Mouse (Mus musculus): ENCODE measurements around the gene Mdm2.

The Mdm2 gene

DNA sequence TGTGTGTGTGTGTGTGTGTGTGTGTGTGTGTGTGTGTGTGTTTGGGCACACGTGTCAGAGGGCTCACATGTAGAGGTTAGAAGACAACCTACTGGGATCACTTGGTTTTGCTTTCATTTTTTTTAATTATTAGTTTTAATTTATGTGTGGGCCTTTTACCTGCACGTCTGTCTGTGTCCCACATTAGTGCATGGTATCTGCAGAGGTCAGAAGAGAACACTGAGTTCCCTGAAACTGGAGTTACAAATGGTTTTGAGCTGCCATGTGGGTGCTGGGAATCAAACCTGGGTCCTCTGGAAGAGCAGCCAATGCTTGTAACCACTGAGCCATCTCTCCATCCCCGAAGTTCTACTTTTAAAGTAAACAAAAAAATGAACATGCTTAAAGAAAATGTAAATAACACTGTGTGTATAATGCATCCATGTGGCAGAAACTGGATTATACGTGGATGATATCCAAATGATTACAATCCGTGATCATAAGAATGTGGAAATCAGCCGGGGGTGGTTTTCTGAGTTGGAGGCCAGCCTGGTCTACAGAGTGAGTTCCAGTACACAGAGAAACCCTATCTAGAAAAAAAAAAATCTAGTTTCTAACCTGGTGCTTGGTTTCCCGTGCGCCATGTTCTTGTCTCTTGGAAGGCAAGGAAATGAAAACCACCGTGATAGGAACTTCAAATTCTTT, 43.5 kb downstream of the Mdm2 start:
- DNase-seq: no peak

DNA sequence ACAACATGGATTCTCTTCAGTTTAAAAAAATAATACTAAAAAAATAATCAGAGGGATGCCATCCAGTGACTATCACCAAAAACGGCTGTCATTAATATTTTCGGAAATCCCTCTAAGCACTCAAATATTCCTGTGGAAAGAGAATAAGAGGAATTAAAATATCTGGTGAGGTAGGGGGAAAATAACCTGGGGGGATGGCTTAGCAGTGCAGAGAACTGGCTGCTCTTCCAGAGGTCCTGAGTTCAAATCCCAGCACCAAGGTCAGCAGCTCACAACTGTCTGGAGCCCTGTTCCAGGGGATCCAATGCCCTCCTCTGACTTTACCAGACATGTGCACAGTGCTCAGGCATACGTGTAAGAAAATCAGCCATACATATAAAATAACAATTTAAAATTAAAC, 44.2 kb downstream of the Mdm2 start:
- DNase-seq: no peak

DNA sequence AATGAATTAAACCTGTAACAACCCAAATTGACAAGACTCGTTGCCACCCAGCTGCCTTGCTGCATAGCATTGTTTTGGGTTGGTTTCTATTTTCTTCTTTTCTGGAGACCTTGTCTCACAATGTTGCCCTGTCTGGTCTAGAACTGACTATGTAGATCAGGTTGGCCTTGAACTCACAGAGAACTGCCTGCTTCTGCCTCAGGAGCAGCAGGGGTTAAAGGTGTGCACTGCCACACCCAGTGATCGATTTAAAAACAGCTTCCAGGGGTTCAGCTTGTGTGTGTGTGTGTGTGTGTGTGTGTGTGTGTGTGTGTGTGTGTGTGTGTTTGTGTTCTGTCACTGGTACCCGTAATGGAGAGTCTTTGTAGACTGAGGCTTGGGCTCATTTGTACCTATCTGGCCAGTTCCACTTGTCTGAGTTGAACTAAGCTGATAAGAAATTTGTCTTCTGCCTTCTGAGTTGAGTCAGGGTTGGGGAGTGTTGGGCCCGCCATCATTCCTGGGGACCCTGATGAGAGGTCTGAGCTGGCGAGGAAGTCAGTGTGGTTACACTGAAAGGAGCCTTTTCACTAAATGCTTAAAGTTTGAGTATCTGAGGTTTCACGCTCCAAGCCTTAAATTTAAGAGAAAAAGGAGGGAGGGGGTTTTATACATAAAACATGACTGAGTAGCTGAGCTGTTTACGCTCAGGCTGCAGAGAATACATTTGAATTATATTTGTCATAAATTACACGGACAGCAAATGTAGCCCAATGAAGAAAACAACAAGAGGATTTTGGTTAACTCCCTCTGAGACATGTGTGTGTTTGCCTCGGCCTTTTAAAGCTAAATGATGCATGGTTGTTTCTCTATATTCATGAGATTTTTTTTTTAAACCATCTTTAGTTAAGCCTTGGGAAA, 44.9 kb downstream of the Mdm2 start:
- DNase-seq: no peak

DNA sequence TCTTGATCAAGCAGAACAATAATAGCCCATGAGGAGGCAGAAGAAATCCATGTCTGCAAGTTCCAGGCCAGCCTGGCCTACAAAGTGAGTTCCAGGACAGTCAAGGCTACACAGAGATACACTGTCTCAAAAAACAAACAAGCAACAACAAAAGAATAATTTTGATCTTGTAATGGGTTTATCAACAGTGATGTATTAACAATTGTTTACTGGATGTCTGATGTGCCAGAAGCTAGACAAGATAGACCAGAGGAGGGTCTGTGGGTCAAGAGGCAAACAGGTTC, 45.7 kb downstream of the Mdm2 start:
- DNase-seq: no peak

DNA sequence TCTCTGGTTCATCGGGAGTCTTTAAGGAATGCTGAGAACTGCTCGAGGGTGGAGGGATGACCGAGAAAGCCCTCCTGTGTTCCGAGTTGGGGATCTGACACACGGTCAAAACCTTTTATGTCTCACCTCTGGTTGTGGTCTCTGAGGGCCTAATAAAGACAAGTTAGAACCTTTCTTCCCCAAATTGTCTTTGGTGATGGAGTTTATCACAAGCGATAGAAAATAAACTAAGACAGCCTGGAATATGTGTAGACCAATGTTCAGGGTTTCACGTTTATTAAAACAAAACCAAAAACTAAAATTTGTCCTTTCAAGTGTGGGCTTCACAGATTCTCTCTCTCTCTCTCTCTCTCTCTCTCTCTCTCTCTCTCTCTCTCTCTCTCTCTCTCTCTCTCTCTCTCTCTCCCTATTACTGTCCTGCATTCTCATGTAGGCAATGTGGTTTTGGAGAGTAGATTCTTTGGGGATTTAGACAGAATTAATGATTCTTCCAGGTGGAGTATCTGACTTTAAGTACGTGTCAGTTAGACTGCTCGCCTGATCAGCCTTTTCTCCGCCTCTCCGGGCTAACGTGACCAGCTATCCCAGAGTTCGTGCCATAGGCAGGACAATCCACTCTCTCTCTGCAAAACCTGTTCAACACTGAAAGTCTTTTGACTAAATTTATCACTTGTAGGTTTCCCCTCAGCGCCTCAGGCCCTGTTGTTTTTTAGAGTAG, 46.2 kb downstream of the Mdm2 start:
- no peak for DNase-seq

DNA sequence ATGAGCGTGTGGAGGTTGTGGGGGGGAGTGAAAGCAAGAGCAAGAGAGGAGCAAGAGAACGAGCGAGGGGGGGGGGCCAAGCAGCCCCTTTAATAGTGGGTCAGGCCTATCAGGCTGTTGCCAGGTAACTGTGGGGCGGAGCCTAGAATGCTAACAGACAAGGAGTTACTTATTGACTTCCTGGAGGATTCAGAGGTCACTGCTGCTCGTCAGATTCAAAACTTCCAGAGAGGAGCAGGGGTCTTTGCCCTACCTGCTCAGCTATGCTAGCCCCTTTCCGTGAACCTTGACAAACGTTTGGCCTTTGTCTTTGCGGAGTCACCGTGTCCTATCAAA, 46.7 kb downstream of the Mdm2 start:
- peak; percentile 80 for DNase-seq

DNA sequence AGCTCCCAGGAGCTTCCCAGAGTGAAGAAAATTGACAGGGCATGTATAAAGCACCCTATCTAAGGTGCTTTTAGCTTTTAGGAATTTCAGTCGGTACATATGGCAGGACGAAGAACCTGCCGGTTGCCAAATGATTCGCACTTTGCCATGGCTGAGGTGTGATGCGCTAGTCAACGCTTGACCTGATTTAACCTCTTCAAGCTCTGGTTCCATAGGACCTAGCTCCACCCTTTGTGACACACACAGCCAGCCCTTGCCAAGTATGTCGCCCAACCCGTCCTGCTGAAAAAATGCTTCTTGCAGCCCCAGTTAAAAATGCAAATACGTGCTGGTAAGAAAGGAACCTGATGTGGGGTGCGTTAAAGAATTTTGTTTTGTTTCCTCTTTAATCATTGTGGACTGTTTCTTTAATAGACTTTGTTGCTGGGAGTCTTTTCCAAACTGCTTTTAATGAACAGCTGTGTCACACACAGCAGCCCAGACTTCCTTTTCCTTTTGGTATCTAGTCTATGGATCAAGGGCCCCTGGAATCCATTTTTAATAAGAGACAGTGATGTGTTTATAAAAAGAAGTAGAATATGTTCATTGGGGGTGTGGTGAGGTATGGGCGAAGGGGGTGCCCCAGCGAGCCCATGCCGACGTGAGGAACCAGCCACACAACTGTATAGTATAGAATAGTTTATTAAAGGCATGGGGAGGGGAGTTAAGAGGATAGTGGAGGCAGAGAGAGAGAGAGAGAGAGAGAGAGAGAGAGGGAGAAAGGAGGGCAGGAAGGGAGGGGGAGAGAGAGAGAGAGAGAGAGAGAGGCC, 47.3 kb downstream of the Mdm2 start:
- peak; percentile 35 for DNase-seq

DNA sequence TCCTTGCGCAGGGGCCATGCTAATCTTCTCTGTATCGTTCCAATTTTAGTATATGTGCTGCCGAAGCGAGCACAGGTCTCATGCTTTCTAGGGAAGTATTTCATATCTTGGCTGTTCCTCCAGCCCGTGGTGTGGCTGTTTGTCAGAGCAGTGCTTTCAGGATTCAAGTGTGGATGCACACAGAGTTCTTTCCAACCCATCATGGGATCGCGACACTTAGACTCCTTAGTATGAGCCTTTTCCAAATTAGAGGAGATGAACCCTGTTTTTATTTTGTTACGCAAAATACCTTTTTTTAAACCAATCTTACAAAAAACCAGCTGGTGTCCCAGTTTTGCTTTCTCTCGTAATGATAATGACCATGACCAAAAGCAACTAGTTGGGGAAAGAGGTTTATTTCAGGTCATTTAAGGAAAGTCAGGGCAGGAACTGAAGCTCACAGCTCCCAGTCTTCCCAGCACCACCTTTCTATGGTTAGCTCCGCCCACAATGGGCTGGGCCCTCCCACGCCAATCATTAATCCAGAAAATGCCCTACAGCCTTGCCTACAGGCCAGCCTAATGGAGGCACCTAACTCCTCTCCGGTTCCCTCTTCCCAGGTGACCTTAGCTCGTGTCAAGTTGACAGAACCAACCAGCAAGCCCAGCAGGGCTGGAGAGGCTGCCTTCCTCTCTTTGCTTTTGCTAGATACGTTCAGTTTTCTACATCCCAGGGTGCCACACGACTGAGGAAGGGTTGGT, 48.1 kb downstream of the Mdm2 start:
- DNase-seq: peak; percentile 65

DNA sequence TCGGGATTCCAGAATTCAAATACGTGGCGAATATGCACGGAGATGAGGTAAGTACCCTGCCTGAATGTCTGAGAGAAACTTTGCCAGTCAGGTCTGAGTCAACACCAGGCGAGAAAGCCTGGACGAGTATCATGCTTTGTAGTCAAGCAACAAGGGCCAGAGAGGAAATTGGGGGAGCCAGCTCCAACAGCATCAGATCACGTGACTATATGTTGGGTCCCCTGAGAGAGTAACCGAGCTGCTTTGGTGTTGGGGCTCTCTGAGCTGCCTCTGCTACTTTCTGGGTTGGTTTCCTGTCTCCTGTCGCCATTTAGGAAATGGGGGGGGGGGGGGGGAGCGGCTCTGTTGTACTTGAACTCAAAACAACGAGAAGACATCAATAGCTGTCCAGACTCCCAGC, 50.7 kb downstream of the Mdm2 start:
- DNase-seq: no peak

DNA sequence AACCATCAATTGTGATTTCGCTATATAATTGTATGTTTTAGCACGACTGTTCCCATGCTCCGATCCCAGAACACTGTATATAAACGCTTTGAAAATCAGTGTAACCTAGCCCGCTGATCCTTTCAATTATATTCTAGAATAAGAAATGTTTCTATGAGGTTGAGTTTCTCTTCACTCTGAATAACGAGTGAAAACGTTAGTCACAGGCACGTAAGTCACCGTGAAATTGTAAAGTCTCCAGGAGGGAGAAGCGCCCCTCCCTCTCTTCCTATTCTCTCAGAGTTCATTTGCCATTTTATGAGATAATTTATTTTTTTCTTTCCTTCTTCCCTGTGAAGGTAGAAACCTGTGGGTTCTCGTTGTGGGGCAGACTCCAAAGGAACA, 51.1 kb downstream of the Mdm2 start:
- no peak for DNase-seq

DNA sequence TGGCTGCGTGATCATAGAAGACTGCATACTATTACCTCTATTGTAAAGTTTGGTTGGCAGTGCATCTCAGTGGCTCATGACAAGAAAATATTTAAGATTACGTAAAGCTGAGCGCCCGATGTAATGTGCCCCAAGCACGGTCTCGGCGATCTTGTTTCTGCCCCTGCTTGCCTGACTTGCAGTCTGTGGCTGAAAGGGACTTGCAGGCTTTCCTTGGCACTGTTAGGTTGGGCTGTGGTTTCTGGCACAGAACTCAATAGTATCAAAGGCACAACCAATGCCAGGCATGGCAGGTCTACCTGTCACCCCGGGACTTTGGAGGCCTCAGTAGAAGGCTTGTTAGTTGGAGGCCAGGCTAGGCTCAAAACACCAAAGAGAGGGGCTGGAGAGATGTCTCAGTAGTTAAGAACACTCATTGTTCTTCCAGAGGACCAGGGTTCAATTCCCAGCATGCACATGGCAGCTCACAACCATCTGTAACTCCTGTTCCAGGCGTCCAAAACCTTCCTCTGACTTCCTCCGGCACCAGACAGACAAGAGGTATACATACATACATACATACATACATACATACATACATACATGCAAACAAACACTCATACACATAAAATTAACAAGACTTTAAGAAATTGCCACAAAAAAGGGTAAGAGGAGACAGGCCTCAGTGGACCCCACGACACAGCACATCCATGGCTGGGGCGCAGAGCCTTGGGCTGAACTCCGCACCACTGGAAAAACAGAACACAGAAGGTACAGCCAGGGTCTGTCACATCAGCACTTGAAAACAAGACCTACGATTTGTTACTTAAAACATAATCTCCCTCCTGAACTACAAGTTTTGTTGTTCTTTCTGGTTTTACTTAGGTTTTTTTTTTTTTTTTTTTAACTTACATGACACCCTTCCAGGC, 51.8 kb downstream of the Mdm2 start:
- DNase-seq: no peak

DNA sequence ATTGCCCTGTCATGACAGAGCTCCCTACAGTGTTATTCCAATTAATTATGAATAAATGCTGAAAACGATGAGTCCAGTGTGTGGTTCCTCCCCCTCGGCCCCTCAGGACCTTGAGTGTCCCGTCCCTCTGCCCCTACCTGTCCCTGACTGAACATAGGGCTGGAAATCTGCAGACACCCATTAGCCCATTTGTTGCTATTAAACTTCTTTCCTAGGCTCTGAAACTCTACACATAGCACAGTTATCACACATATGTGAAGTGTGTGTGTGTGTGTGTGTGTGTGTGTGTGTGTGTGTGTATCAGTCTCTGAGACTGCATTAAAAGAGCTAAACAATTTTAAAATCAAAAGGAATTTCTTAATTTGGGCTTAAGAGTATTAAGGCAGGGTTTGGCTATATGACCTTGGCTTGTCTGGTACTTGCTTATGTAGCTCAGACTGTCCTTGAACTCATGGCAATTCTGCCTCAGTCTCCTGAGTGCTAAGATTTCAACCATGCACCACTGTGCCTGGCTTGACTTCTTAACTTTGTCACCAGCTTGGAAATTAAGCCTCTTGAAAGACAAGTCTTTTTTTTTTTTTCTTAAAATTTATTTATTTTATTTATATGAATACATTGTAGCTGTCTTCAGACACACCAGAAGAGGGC, 52.8 kb downstream of the Mdm2 start:
- no peak for DNase-seq

DNA sequence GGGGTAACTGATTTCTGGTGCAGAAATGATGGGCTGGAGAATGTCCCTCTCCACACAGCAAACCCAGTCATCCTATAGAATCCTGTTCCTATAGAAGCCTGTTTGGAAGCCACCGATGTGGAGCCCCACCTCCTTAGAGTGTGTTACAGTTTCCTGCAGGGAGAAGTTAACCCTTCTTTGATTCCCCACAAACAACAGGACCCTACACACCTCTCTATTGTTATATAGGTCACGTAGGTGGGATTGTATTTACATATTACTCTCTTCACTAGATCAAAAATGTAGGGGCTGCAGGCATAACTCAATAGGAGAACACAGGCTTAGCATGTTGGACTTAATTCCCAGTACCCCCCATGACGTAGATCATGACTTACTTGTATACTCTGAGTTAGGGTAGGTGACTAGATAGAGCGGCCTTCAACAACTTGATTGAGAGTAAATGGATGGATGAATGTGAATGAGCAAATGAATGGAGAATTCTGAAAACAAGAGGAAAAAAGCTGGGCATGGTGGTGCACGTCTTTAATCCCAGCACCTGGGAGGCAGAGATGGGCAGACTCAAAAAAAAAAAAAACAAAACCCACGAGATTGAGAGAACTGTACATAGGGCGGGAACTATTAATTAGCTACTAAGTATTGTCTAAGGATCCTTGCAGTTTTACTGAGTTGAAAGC, 53.4 kb downstream of the Mdm2 start:
- DNase-seq: no peak

DNA sequence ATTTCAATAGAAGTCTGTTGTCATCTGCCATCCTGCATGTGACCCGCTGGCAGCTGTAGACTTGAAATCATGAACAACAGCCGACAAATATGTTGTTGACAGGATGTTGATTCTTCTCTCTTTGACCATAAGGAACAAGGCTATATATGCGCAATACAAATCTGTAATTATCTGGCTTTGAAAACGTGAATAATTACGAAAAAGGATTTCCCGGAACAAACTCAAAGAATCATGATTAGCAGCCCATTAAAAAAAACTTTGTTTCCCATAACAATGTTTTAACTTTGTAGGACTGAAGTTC, 53.9 kb downstream of the Mdm2 start:
- no peak for DNase-seq

DNA sequence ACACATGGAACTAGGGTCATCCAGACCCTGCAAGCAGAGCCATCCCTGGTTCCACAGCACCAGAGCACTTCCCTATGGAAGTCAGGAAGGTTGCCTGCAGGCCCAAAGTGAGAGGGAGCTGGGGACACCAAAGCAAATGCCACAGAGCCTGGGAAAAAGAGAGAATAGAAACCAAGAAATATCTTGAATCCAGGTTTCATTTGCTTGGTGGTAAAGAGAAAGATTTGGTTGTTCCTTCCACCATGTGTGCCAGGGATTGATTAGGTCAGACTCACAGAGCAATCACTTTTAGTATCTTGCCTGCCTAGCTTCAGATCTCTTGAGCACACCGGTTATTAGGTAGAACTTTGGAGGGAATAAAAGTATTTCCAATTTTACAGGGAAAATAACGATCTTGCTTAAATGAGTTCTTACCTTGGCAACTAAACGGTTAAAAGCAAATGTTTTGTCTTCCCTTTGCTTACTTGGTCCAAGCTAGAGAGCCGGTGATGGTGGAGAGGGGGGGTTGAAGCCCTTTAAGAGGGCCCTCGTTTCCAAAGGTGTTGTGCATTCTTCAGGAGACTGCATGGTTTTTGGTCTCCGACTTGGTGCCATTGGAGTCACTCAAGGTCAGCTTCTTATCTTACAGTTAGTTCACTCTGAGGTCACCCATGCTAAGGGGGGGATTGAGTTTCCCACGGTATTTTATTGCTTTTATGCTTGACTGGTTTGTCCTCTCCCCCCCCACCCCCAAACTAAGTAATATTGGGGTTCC, 54.5 kb downstream of the Mdm2 start:
- DNase-seq: no peak

DNA sequence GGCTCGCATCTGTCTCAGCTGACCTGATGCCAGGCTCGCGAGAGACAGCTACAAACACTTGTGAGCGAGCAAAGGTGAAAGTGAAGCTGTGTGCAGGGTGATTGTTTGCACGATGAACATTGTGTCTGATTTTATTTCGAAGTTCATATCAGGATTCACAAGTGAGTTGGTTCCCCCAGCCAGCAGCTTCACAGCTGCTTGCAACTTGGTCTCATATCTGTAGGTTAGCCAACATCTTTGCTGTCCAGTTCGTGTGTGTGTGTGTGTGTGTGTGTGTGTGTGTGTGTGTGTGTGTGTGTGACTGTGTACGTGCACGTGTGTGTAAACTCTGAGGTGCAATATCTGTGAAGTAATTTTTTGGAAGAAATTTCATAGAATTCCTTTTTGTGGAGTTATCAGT, 55.1 kb downstream of the Mdm2 start:
- DNase-seq: no peak

DNA sequence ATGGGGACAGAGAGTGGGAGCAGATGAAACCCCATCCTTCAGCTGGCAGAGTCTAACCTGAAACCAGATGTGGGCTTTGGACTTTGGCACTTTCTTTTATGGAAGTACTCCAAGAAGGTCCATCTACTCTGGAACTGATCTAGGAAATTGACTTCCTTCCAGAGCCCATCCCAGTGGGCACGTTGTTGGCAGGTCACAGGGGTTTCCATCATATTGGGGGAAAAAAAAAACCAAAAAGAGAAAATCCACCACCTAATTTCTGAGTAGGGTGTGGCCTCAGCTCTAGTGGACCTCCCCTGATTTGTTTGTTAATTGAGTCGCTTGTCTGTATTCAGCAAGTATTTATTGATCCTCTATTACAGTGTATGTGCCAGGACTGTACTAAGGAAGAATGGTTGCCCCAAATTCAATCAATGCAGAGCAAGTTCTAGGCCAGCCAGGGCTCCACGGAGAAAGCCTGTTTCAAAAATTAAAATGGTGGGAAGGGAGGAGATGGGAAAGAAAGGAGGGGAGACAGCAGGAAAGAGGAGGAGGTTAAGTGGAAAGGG, 55.9 kb downstream of the Mdm2 start:
- no peak for DNase-seq

DNA sequence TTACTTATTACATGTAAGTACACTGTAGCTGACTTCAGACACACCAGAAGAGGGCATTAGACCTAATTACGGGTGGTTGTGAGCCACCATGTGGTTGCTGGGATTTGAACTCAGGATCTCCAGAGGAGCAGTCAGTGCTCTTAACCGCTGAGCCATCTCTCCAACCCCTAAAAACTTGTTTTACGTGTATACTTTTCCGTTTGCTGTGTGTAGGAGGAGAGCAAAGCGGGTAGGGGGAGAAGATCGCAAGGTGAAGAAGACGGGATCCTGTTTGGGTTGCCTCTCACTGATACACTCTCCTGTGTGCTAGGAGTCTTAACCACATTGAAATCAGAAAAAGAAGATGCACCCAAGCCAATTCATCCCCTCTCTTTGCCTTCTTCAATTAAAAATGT, 56.8 kb downstream of the Mdm2 start:
- no peak for DNase-seq

DNA sequence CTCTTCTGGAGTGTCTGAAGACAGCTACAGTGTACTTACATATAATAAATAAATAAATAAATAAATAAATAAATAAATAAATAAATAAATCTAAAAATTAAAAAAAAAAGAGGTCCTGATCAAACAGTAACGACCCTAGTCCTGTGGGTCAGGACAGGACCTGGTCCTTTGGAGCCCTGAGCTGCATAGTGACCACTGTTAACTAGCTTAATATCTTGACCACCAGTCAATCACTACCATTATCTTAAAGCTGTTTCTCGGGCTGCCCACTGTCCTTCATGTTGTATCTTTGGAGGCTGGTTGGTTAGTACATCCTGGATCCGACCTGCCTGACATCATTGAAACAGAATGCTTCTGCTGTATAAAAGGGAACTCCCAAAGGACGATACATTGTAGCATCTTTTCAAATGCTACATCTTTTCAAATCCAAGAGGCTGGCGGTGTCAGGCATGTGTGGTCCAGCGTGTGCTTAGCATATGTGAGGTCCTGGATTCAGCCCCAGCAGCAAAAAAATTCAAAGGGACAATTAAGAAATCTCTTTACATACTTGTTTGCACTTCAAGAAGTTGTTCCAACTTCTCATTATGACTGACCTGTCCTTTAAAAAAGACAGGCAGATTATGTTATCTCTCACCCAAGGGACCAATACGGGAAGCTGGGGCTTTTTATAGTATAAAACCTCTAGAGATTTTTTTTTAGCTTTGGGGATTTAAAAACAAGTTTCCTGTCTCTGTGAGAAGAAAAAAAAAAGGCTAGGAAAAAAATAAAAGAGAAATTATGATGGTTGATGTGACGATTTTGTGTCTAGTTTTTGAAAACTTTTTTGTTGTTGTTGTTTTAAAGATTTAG, 57.4 kb downstream of the Mdm2 start:
- DNase-seq: no peak
